Mouse (Mus musculus): Measurements from ENCODE around the gene Phxr2. TPM values are rescaled to one million over a fixed set of nuclear protein-coding genes. Genes with fewer than 3 reads are reported as not detected.
A peak's percentile ranks its signal among the peaks of the same experiment; 100 is the strongest.

Phxr2 gene
- polyA plus RNA-seq, 1 experiment from 2014 or later: 0.21 TPM

- Histone ChIP-seq H3K4me1 (no peaks in the 10 kb centered on the region), H3K9me3 (no peaks in the 10 kb centered on the region), H3K27ac (replicated peaks) (no peak overlapping the region), H3K36me3 (replicated peaks) (no peaks in the 10 kb centered on the region), H3K27me3 (replicated peaks; ENCODE audit: low read depth, poor library complexity, severe bottlenecking) (no peaks in the 10 kb centered on the region), H3K4me3 (no peak overlapping the region)
- WGBS: 90% methylated on average over 2 of the region's 2 CpGs
- DNase-seq (ENCODE audit: low spot score): no peak
Measured at GRCm38 (mm10) chr10:99078621-99079020, 47.5 kb downstream of the Phxr2 start.

DNA sequence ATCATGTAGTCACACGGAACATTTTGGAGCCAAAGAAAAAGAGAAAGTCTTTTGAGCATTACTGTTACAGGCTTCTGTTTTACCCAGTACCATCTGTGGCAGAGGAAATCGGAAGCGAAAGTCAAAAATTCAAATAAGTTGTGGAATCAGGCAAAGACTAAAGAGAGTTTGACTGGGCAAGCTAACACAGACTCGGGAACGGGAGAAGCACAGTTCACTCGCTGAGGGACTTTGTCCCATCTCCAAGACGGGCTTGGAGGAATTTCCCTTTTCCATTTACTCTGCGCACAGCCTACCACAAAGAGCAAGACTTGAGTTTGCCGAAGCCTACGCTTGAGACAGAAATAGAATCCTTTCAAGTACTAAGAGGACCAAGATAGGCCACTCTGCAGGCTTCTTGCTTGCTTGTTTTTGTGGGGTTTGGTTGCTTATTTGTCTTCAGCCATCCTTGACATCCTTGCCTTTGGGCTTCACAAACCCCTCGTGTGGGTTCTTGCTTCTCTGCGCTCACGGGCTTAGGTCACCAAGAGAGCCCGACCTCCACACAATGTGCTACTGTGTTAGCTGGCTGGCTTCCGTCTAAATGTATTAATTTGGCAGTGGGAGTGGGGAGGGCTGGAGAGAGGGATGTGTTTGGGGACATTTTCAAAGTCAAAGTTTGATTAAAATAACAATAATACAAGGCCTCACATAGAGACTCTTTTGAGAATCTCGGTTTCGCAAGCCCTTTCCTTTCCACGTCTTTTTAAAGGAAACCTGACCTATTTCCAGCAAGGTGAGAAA is 49.8 kb downstream of the Phxr2 start:
- Histone ChIP-seq H3K4me3 (no peak overlapping the region), H3K9me3 (no peaks in the 10 kb centered on the region), H3K27me3 (replicated peaks; ENCODE audit: low read depth, poor library complexity, severe bottlenecking) (no peaks in the 10 kb centered on the region), H3K4me1 (no peaks in the 10 kb centered on the region), H3K27ac (replicated peaks) (no peak overlapping the region), H3K36me3 (replicated peaks) (no peaks in the 10 kb centered on the region)
- DNase-seq (ENCODE audit: low spot score): peak; percentile 28
- 63% methylated on average over 18 of the region's 18 CpGs for WGBS

Other genes with a start within 250 kb of the Phxr2 start
- gene Atp2b1, start 211.9 kb downstream of the Phxr2 start, polyA plus RNA-seq (2016; fragmentation: Nextera tagmentation; extraction: Ambion mirVana): 92.3 and 101 TPM in 2 replicates
- 32.6 and 33.3 TPM in 2 replicates for gene Poc1b, start 19.3 kb downstream of the Phxr2 start, polyA plus RNA-seq (2016; fragmentation: Nextera tagmentation; extraction: Ambion mirVana)
- gene Galnt4, start 18.2 kb downstream of the Phxr2 start, polyA plus RNA-seq (2016; fragmentation: Nextera tagmentation; extraction: Ambion mirVana): 4.1 and 5.4 TPM in 2 replicates
- 122 and 131 TPM in 2 replicates for gene Dusp6, start 136.9 kb upstream of the Phxr2 start, polyA plus RNA-seq (2016; fragmentation: Nextera tagmentation; extraction: Ambion mirVana)

Measured in embryonic facial prominence, embryonic 10.5 days (tissue).